Mouse (Mus musculus) CD4-positive, CD25-positive, alpha-beta regulatory T cell, adult 9 weeks (primary cell): Measurements from ENCODE around the gene Zg16. TPM values are rescaled to one million over a fixed set of nuclear protein-coding genes. Genes with fewer than 3 reads are reported as not detected.

Experiments
- polyA plus RNA-seq: library from polyadenylated mRNA; unstranded; fragments of 100-300 nt; shearing (Covaris generic); gene quantifications from one replicate; pipeline ENCODE4 v1.2.1, GENCODE M21; 2017

Zg16 gene
- polyA plus RNA-seq = not detected

DNA sequence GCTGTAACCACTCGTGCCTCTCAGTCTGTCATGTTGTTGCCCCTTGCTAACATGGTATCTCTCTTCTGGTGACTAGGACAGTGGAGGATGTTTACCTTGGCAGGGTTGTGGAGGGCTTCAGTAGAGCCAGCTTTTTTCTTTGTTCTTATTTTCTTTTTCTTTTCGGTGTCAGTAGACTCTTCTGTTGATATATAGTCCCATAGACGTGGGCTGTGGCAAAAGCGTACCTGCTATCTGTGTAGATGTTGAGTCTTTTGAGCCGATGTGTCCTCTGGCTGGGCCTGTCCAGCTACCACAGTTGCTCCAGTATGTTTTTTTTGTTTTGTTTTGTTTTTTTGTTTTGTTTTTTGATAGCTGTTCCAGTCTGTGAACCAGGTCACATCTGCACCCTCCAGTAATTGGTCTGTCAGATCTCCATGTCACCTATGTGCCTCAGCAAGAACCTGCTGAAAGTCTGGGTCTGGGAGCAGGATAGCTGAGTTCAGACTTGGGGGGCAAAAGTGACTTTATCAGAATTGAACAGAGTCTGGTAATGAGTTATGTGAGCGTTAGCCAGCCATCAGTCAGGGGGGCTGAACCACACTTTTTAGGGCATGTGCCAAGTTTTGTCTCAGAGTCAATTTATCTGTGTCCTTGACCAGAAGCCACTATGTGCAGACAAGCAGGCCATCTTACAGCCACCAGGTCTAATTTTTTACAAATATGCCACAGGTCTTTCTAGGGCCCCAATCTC lies at the start of gene Zg16:
Gene Zg16 (minus strand): TSS at position 51 of the 733 bp plus-strand sequence.

DNA sequence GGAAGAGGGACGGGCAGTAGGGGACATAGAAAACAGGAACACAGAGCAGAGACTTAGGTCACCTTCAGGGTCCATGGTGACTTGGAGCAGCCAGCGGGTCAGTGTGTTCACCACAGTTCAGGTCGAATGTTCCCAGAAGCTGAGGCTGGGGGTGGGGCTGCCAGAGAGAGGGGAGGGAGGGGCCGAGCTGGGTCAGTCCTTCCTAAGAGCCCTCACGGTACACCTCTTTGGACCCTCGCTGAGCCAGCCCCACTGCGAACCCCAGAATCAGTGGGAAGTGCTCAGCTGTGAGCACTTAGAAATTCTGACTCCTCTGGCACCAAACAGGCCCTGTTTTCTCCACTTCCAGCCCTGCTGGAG lies 34.8 kb upstream of the Zg16 start, which contains the start of gene Qprt:
Gene Qprt (minus strand): TSS at position 316 of the 360 bp plus-strand sequence.

DNA sequence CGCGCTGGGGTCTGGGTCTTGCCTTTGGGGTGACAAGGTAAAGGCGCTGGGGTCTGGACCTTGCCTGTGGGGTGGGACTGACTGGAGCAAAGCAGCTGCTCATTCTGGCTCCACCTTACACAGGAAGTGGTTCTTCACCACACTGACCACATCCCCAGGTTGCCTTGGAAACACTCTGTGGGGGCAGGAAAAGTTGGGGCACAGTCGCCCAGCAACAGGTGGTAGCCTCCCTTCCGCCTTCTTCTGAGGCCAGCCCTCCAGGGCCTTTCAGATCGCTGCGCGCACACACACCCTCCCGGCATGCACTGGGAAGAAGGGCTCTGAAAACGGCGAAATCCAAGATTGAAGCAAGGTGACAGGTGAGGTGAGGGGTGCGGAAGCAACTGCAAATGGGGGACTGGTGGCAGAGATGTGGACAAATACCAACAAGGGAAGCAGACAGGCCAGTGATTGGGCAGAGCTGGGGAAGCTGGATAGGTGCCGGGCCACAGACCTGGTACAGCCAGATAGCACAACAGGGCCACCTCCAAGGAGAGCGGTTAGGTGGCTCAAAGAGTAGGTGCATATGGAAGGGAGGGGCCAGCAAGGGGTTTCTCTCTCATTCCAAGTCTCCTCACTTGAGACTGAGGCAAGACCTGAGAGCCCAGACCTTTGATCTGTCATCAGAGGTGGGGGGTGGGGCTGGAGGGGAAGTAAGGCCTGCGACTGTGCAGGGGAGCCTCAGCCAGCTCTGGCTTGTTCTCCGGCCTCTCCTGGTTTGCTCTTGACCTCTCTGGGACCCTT lies 4.2 kb upstream of the Zg16 start, which contains the start of gene AI467606:
Gene AI467606 (plus strand): TSS at position 246 of the 783 bp plus-strand sequence.

DNA sequence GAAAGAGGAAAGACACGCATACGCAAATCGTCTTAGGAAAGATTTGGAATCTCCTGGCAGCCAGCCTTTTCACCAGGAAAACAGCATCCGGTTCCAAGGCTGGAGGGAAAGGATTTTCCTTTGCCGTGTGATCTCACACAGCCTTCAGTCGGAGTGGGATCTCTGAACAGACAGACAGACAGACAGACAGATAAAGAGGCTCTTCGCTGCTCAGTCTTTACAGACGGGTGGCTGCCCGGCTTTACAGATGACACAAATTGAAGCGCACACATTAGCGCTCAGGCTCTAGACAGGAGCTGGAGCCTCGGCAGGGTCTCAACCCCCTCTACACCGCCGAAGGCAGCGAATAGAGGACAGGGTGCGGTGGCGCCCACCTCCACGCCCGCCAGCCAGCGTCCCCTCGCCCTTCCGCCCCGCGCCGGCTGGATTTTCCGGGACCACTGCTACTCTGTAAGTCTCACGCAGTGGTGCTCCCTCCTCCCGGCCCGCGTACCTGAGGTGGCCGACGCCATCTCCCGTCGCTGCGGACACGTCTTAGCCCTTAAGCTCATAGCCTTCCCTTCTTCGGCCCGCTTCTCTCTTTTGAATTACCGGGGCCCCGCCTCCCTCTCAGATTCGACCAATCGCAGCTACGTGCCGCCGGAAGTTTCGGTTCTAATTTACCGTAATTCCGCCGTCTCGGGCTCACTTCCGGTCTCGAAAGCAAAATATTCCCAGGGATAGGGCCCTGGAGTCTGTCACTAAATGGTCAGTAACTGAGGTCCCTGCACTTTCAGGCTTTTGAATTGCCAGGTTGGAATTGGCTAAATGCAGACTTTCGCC lies 45.1 kb downstream of the Zg16 start, which contains the start of gene Kif22:
Gene Kif22 (minus strand): TSS at position 621 of the 822 bp plus-strand sequence.

DNA sequence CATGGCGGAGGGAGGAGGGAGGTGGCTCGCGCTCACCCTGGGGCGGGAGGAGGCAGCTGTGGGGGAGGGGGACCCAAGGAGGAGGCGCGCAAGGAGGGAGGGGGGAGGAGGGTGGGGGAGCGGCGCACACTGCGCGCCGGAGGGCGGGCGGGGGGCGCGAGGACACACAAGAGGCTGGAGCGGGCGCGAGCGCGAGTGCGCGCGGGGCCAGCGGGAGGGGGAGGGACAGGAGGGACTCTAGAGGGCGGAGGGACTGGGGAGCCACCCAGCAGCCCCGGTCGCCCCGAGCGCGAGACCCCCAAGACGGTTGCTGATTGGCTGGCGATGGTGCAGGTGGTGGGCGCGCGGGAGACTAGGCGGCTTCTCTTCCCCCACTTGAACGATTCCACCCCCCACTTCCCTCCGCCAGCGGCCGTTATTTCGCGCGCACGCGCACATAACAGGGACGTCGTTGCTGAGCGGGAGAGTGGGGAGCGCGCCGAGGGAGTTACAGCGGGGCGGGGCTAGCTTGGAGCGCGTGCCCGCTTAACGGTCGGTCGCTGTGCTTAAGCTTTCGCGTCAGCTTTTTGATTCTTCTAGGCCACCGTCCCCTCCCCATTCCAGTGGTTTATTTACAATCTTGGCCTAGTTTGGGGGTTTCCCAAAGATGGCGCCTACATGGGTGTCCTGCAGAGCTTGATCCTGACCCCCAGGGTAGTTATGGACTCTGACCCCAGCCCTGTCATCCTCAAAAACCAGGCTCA lies 60.0 kb downstream of the Zg16 start, which contains the start of gene Maz:
Gene Maz (minus strand): TSS at position 54 of the 743 bp plus-strand sequence.

DNA sequence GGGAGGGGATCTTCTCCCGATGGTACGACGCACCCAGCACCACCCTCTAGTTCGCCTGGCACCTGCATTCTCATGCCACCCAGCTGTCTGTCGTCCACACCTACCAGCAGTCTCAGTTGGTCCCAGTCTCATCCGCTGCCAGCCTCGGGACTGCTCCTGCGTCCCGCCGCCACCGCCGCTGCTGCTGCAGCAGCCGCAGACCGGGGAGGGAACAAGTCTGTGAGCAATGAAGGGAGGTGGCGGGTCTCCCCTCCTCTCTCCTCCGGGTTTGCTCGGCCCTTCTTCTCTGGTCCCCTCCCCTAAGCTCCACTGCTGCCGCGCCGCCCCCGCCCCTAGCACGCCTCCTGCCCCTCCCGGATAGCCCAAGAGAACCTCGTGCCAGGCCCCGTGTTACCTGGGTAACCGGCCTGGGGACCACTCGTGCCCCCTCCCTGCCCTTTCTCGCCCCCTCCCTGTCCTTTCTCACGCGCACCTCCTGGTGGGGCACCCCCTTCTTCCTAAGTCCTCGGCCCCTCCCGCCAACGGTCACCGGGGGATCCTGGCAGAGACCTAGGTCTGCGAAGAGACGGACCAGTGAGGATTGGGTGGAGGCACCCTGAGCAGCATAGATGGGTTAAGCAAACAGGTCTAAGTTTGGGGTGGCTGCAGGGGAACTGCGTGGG lies 66.1 kb downstream of the Zg16 start, which contains the start of the genes Gm42742 and Prrt2:
Gene Gm42742 (minus strand): TSS at position 197 of the 662 bp plus-strand sequence.
Gene Prrt2 (minus strand): TSS at position 311 of the 662 bp plus-strand sequence.

DNA sequence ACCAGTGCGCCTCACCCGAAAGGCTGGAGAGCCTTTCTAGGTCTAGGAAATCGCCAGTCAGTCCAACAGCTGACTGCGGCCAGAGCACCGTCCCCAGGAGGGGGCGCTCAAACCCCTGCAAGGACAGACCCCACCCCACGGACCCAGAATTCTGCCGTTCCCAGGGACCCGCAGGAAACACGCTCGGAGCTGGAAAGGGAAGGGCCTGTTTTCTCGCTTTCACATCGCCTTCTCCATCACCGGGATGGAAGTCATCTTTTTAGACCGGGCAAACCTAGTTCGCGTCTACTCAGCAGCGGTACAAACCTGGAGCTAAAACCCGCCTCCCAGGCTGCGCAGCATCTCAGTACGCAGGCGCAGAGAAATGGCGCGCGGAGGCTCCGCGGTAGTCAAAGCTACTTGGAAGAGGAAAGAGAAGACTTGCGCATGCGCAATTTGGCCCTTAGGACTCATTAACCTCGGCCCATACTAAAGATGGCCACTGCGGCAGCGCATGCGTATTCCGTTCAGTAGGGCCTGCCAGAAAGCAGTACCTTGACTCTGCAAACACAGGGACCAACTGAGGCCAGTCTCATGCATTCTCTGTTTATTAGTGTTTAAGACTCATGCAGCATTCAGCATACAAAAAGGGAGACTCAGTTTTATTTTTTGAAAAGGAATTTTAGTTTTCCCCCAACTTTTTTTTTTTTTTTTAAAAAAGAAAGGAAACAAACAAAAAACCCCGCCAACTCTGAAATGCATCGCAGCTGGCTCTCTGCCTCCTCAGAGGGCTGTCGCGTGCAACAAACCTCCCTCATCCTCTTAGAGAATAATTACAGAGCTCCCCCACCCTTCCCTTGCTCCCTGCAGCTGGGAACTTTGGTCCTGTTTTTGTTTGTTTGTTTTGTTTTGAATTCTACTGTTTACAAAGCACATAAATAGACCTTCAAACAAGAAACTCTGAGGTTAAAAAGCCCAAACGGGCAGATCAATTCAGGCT lies 69.9 kb downstream of the Zg16 start, which contains the start of gene Pagr1a:
Gene Pagr1a (minus strand): TSS at position 382 of the 979 bp plus-strand sequence.

DNA sequence TGATC lies 70.8 kb downstream of the Zg16 start, which contains the start of gene Pagr1b:
Gene Pagr1b (minus strand): TSS at position 4 of the 5 bp plus-strand sequence.

DNA sequence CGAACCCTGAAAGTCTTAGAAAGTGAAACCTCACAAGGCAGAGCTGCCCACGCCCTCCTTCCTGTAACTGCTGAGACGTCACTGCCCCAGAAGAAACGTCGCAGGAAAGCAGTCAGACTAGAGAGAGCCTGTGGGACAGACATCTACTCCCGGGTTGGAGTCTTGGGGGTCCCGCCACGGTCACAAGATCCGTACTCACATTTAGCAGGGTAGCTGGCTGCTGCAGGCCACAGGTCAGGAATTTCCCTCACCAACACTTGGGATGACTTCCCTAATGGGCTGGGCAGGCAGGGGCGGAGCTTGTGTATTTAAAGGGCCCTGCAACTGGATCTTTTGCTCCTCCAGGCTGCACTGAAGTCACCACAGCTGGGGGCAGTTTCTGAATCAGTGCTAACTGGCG lies 72.8 kb downstream of the Zg16 start, which contains the start of gene Mvp:
Gene Mvp (minus strand): TSS at position 302 of the 400 bp plus-strand sequence.

Other genes starting within 250 kb of the Zg16 start
- gene Doc2a, start 239.9 kb downstream of the Zg16 start, polyA plus RNA-seq = not detected
- 10.6 TPM for gene Hirip3, start 225.4 kb downstream of the Zg16 start, polyA plus RNA-seq
- 113 TPM for gene Ino80e, start 225.0 kb downstream of the Zg16 start, polyA plus RNA-seq
- 53.3 TPM for gene Taok2, start 202.6 kb downstream of the Zg16 start, polyA plus RNA-seq
- gene Tmem219, start 164.4 kb downstream of the Zg16 start, polyA plus RNA-seq = 58.9 TPM
- gene Kctd13, start 158.4 kb downstream of the Zg16 start, polyA plus RNA-seq = 9.7 TPM
- 0.19 TPM for gene Asphd1, start 137.7 kb downstream of the Zg16 start, polyA plus RNA-seq
- 0.66 TPM for gene Sez6l2, start 136.8 kb downstream of the Zg16 start, polyA plus RNA-seq
- gene Cdipt, start 111.4 kb downstream of the Zg16 start, polyA plus RNA-seq = 326 TPM
- gene Cdiptos, start 111.2 kb downstream of the Zg16 start, polyA plus RNA-seq = 2.2 TPM
- gene Mvp, start 72.7 kb downstream of the Zg16 start, polyA plus RNA-seq = 51.3 TPM
- 2.1 TPM for gene Pagr1b, start 70.8 kb downstream of the Zg16 start, polyA plus RNA-seq
- gene Pagr1a, start 70.0 kb downstream of the Zg16 start, polyA plus RNA-seq = 148 TPM
- gene Gm42742, start 66.2 kb downstream of the Zg16 start, polyA plus RNA-seq = 28.1 TPM
- gene Prrt2, start 66.1 kb downstream of the Zg16 start, polyA plus RNA-seq = 17.3 TPM
- gene Maz, start 60.3 kb downstream of the Zg16 start, polyA plus RNA-seq = 19.6 TPM
- 11.8 TPM for gene Kif22, start 44.9 kb downstream of the Zg16 start, polyA plus RNA-seq
- 452 TPM for gene AI467606, start 4.0 kb upstream of the Zg16 start, polyA plus RNA-seq
- gene Qprt, start 34.9 kb upstream of the Zg16 start, polyA plus RNA-seq = 23.9 TPM
- 84.5 TPM for gene Spn, start 50.5 kb upstream of the Zg16 start, polyA plus RNA-seq
- 81.8 TPM for gene Cd2bp2, start 108.7 kb upstream of the Zg16 start, polyA plus RNA-seq
- 12.7 TPM for gene Tbc1d10b, start 121.1 kb upstream of the Zg16 start, polyA plus RNA-seq
- 22.7 TPM for gene Mylpf, start 121.6 kb upstream of the Zg16 start, polyA plus RNA-seq
- gene Zfp553, start 145.7 kb upstream of the Zg16 start, polyA plus RNA-seq = 16.5 TPM
- gene Sept1, start 145.8 kb upstream of the Zg16 start, polyA plus RNA-seq = 607 TPM
- gene Zfp771, start 156.9 kb upstream of the Zg16 start, polyA plus RNA-seq = 0.60 TPM
- gene Dctpp1, start 173.4 kb upstream of the Zg16 start, polyA plus RNA-seq = 51.4 TPM
- 12.5 TPM for gene Sephs2, start 186.7 kb upstream of the Zg16 start, polyA plus RNA-seq
- 375 TPM for gene Itgal, start 208.9 kb upstream of the Zg16 start, polyA plus RNA-seq